17 mouse cellular contexts compared by ENCODE assay signal in the genomic region with DNA sequence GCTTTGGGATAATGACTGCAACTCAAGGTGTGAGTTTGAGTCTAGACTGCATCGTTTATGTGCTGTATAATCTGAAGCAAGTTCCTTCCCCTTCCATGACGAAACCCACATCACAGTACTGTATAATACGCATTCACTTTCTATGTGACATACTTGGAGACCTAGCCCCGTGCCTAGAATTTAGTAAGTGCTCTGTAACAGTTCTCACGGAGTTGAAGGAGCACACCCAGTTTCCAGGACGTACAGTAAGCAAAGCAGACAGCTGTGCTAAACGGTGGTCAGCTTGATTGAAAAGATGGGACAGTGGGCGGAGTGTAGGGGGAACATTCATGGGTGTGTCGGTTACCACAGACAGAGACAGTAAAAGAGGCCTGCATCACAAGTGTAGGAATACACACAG. TPM values are rescaled to one million over a fixed set of nuclear protein-coding genes. Genes with fewer than 3 reads are reported as not detected.
DNase-seq lines count a peak whose midpoint lies in the region; ATAC-seq and TF ChIP-seq lines count a peak whose summit lies in the region.
"Had no signal": no experiment of that assay in that cellular context is flagged by ENCODE, and none has a peak within 500 bp of the region (broad histone marks: within the 10 kb centered on the region; RNA-seq: fewer than 3 reads in every experiment).

No protein-coding gene starts in this region.

- H3K4me1 ChIP-seq in forebrain, postnatal 0 days (ENCODE audit: insufficient read depth): peaks cover 23% of the 10 kb centered on the region
- peaks cover 25% of the 10 kb centered on the region for H3K4me1 ChIP-seq in forebrain, embryonic 10.5 days
- H3K4me1 ChIP-seq in heart, embryonic 14.5 days (ENCODE audit: control insufficient read depth in 2 of 2, insufficient read depth in 2 of 2, low read length in 2 of 2): peaks cover 23 to 29% of the 10 kb centered on the region in 2 experiments
- H3K4me1 ChIP-seq: limb, embryonic 12.5 days; liver, embryonic 12.5 days; megakaryocyte, embryonic 14.5 days had no signal

- no peak overlapping the region for H3K4me3 ChIP-seq in forebrain, postnatal 0 days (ENCODE audit: low read depth, low read length)
- no peak overlapping the region for H3K4me3 ChIP-seq in forebrain, embryonic 10.5 days
- H3K4me3 ChIP-seq in heart, embryonic 14.5 days (ENCODE audit: control insufficient read depth in 1 of 2, insufficient read depth in 1 of 2, low read depth in 1 of 2, low read length in 2 of 2): no peak overlapping the region
- H3K4me3 ChIP-seq in layer of hippocampus, adult 2 months: no peak overlapping the region
- H3K4me3 ChIP-seq: embryonic facial prominence, embryonic 12.5 days; kidney, embryonic 15.5 days; limb, embryonic 12.5 days; liver, embryonic 12.5 days; megakaryocyte, embryonic 14.5 days had no signal

- H3K9ac ChIP-seq in forebrain, postnatal 0 days: no peak overlapping the region
- H3K9ac ChIP-seq in heart, embryonic 14.5 days (ENCODE audit: low read length): no peak overlapping the region
- H3K9ac ChIP-seq: embryonic facial prominence, embryonic 12.5 days; kidney, embryonic 15.5 days; limb, embryonic 12.5 days; liver, embryonic 12.5 days had no signal

- peak overlapping the region; percentile 85; the same call in 1 of the 2 replicates for H3K27ac ChIP-seq in forebrain, postnatal 0 days (ENCODE audit: low read depth, low read length)
- no peak overlapping the region for H3K27ac ChIP-seq in forebrain, embryonic 10.5 days
- H3K27ac ChIP-seq in heart, embryonic 14.5 days (replicated peaks in 1 of 2; ENCODE audit: control insufficient read depth in 1 of 2, insufficient read depth in 1 of 2, low read depth in 2 of 2, low read length in 2 of 2): peak overlapping the region; percentile 77 to 89
- peak overlapping the region; percentile 84 for H3K27ac ChIP-seq in layer of hippocampus, adult 2 months
- H3K27ac ChIP-seq: embryonic facial prominence, embryonic 12.5 days; kidney, embryonic 15.5 days; limb, embryonic 12.5 days; liver, embryonic 12.5 days had no signal

- H3K36me3 ChIP-seq in forebrain, postnatal 0 days (ENCODE audit: insufficient read depth): no peaks in the 10 kb centered on the region
- no peaks in the 10 kb centered on the region for H3K36me3 ChIP-seq in forebrain, embryonic 10.5 days (replicated peaks)
- H3K36me3 ChIP-seq in heart, embryonic 14.5 days (ENCODE audit: control insufficient read depth, insufficient read depth, low read length): no peaks in the 10 kb centered on the region
- H3K36me3 ChIP-seq: embryonic facial prominence, embryonic 12.5 days; kidney, embryonic 15.5 days; limb, embryonic 12.5 days; liver, embryonic 12.5 days had no signal

- no peak for ATAC-seq in forebrain, postnatal 0 days
- no peak for ATAC-seq in heart, embryonic 14.5 days (ENCODE audit: insufficient number of reproducible peaks, insufficient read depth, low FRiP score, low read depth)
- ATAC-seq in inflammation-experienced regulatory T-cells, adult 6 months: peak; percentile 87
- ATAC-seq: liver, embryonic 12.5 days had no signal

- DNase-seq in forebrain, postnatal 0 days: no peak
- DNase-seq in forebrain, embryonic 10.5 days (ENCODE audit: extremely low spot score, low spot score): no peak
- DNase-seq in heart, adult 18-20 months: no peak
- DNase-seq in layer of hippocampus, adult 2 months (ENCODE audit: low spot score in 2 of 2): no peak
- DNase-seq in layer of hippocampus, postnatal 25 days (ENCODE audit: extremely low spot score in 1 of 2, low spot score in 1 of 2): no peak
- no peak for DNase-seq in adrenal gland, postnatal 25 days
- DNase-seq: cerebellum, adult 9-11 months; kidney, postnatal 4 days; lung, adult 2 months; thymus, postnatal 14 days had no signal

- no peak for TF ChIP-seq CTCF in forebrain, postnatal 0 days (IDR thresholded peaks at IDR 0.05; ENCODE audit: low read depth)
- no peak for TF ChIP-seq CTCF in layer of hippocampus, adult 2 months (conservative IDR thresholded peaks at IDR 0.05)

- WGBS in forebrain, postnatal 0 days: 86% methylated on average over 9 of the region's 9 CpGs
- WGBS in forebrain, embryonic 10.5 days: 90% methylated on average over 9 of the region's 9 CpGs
- 86% methylated on average over 9 of the region's 9 CpGs for WGBS in heart, embryonic 14.5 days

- no peaks in the 10 kb centered on the region for H3K9me3 ChIP-seq in forebrain, postnatal 0 days (ENCODE audit: low read length)
- no peaks in the 10 kb centered on the region for H3K9me3 ChIP-seq in forebrain, embryonic 10.5 days
- no peaks in the 10 kb centered on the region for H3K9me3 ChIP-seq in heart, embryonic 14.5 days (ENCODE audit: control insufficient read depth, low read length)
- H3K9me3 ChIP-seq: embryonic facial prominence, embryonic 12.5 days; kidney, embryonic 15.5 days; limb, embryonic 12.5 days; liver, embryonic 12.5 days; megakaryocyte, embryonic 14.5 days had no signal

- no peaks in the 10 kb centered on the region for H3K27me3 ChIP-seq in forebrain, postnatal 0 days (ENCODE audit: insufficient read depth, low read length)
- H3K27me3 ChIP-seq in forebrain, embryonic 10.5 days (ENCODE audit: poor library complexity, severe bottlenecking): no peaks in the 10 kb centered on the region
- H3K27me3 ChIP-seq in heart, embryonic 14.5 days (ENCODE audit: control insufficient read depth, insufficient read depth, low read length): no peaks in the 10 kb centered on the region
- H3K27me3 ChIP-seq: embryonic facial prominence, embryonic 12.5 days; kidney, embryonic 15.5 days; limb, embryonic 12.5 days; liver, embryonic 12.5 days; megakaryocyte, embryonic 14.5 days had no signal

- H3K4me2 ChIP-seq in forebrain, postnatal 0 days (ENCODE audit: low read depth): no peak overlapping the region
- H3K4me2 ChIP-seq in heart, embryonic 14.5 days (ENCODE audit: low read length): no peak overlapping the region
- H3K4me2 ChIP-seq: embryonic facial prominence, embryonic 12.5 days; kidney, embryonic 15.5 days; limb, embryonic 12.5 days; liver, embryonic 12.5 days had no signal

RNA-seq across cellular contexts. Expression of a gene that starts 51.3 kb away (rescaled TPM):
- total RNA-seq in forebrain, postnatal 0 days (2014; rRNA removed): 102 and 130 TPM in 2 replicates
- 51.9 and 97.5 TPM in 2 replicates for polyA plus RNA-seq in forebrain, postnatal 0 days (2015; fragmentation: Nextera tagmentation; extraction: Ambion mirVana)
- 6.9 and 7.0 TPM in 2 replicates for polyA plus RNA-seq in forebrain, embryonic 10.5 days (2016; fragmentation: Nextera tagmentation; extraction: Ambion mirVana)
- 14.0 and 15.2 TPM in 2 replicates for polyA plus RNA-seq in heart, embryonic 14.5 days (2014; fragmentation: Nextera tagmentation; extraction: Ambion mirVana)
- 10 to 100 TPM; 15.6 to 17.7 TPM for total RNA-seq in heart, adult 18-20 months (2021)
- total RNA-seq in layer of hippocampus, adult 2 months (2021): 100 to 1,000 TPM; 153 to 159 TPM
- 100 to 1,000 TPM; 148 to 158 TPM for total RNA-seq in layer of hippocampus, postnatal 25 days (2021)
- 1 to 10 TPM; 5.0 to 9.7 (median 7.6) TPM for polyA plus RNA-seq in inflammation-experienced regulatory T-cells, adult 6 months (2017; shearing (Covaris generic))
- total RNA-seq in adrenal gland, postnatal 25 days (2021): 34.1 and 38.6 TPM in 2 replicates
